In genomic region chr7:68065904-68066303, GRCm38 (mm10) we compare ENCODE assay signal across 19 mouse cellular contexts.
DNase-seq lines count a peak whose midpoint lies in the region; ATAC-seq and TF ChIP-seq lines count a peak whose summit lies in the region.
"Had no signal": no experiment of that assay in that cellular context is flagged by ENCODE, and none has a peak within 500 bp of the region (broad histone marks: within the 10 kb centered on the region; RNA-seq: fewer than 3 reads in every experiment).

No protein-coding gene starts in this region.

- TF ChIP-seq CTCF in lung, postnatal 0 days (IDR thresholded peaks at IDR 0.05) = no peak
- TF ChIP-seq CTCF in forebrain, postnatal 0 days (IDR thresholded peaks at IDR 0.05; ENCODE audit: low read depth) = no peak

- no peak overlapping the region for H3K9ac ChIP-seq in lung, postnatal 0 days (replicated peaks; ENCODE audit: low read depth)
- no peak overlapping the region for H3K9ac ChIP-seq in forebrain, postnatal 0 days
- H3K9ac ChIP-seq: forebrain, embryonic 12.5 days; hindbrain, embryonic 12.5 days; limb, embryonic 12.5 days; neural tube, embryonic 15.5 days had no signal

- no peaks in the 10 kb centered on the region for H3K36me3 ChIP-seq in lung, postnatal 0 days (ENCODE audit: insufficient read depth, low read length)
- H3K36me3 ChIP-seq in forebrain, postnatal 0 days (ENCODE audit: insufficient read depth) = no peaks in the 10 kb centered on the region
- H3K36me3 ChIP-seq: forebrain, embryonic 12.5 days; hindbrain, embryonic 12.5 days; limb, embryonic 12.5 days; neural tube, embryonic 15.5 days had no signal

- peaks cover 24% of the 10 kb centered on the region for H3K4me1 ChIP-seq in lung, postnatal 0 days (ENCODE audit: insufficient read depth, low read depth, low read length)
- peaks cover 11% of the 10 kb centered on the region for H3K4me1 ChIP-seq in forebrain, postnatal 0 days (ENCODE audit: insufficient read depth)

- no peak for ATAC-seq in lung, postnatal 0 days
- ATAC-seq in forebrain, postnatal 0 days = no peak
- ATAC-seq: intestine, postnatal 0 days; midbrain, embryonic 16.5 days had no signal

- no peaks in the 10 kb centered on the region for H3K9me3 ChIP-seq in lung, postnatal 0 days (ENCODE audit: low read length)
- H3K9me3 ChIP-seq in forebrain, postnatal 0 days (ENCODE audit: low read length) = no peaks in the 10 kb centered on the region
- H3K9me3 ChIP-seq: forebrain, embryonic 12.5 days; hindbrain, embryonic 12.5 days; limb, embryonic 12.5 days; neural tube, embryonic 15.5 days had no signal

- TF ChIP-seq EP300 in lung, postnatal 0 days (IDR thresholded peaks at IDR 0.05) = no peak

- intact Hi-C loops in heart, postnatal 36 days (cut with DNase I) = loop anchor here (5.0 kb wide), 1 partner anchor 279 kb away; no protein-coding TSS in a partner anchor

- H3K27ac ChIP-seq in lung, postnatal 0 days (ENCODE audit: low read length) = no peak overlapping the region
- H3K27ac ChIP-seq in forebrain, postnatal 0 days (ENCODE audit: low read depth, low read length) = no peak overlapping the region
- H3K27ac ChIP-seq: forebrain, embryonic 12.5 days; hindbrain, embryonic 12.5 days; limb, embryonic 12.5 days; macrophage; neural tube, embryonic 15.5 days had no signal

- 36% methylated on average over 6 of the region's 6 CpGs for WGBS in lung, postnatal 0 days
- 85% methylated on average over 6 of the region's 6 CpGs for WGBS in forebrain, postnatal 0 days

- H3K4me2 ChIP-seq in lung, postnatal 0 days (replicated peaks; ENCODE audit: low read depth, low read length) = no peak overlapping the region
- H3K4me2 ChIP-seq in forebrain, postnatal 0 days (ENCODE audit: low read depth) = no peak overlapping the region
- H3K4me2 ChIP-seq: forebrain, embryonic 12.5 days; hindbrain, embryonic 12.5 days; limb, embryonic 12.5 days; neural tube, embryonic 15.5 days had no signal

- H3K4me3 ChIP-seq in lung, postnatal 0 days (ENCODE audit: low read depth, low read length) = no peak overlapping the region
- H3K4me3 ChIP-seq in forebrain, postnatal 0 days (ENCODE audit: low read depth, low read length) = no peak overlapping the region
- H3K4me3 ChIP-seq: forebrain, embryonic 12.5 days; hindbrain, embryonic 12.5 days; limb, embryonic 12.5 days; neural tube, embryonic 15.5 days had no signal

- H3K27me3 ChIP-seq in lung, postnatal 0 days (replicated peaks; ENCODE audit: insufficient read depth, low read length) = no peaks in the 10 kb centered on the region
- no peaks in the 10 kb centered on the region for H3K27me3 ChIP-seq in forebrain, postnatal 0 days (ENCODE audit: insufficient read depth, low read length)
- H3K27me3 ChIP-seq: forebrain, embryonic 12.5 days; hindbrain, embryonic 12.5 days; limb, embryonic 12.5 days; neural tube, embryonic 15.5 days had no signal

- peak; percentile 35 to 84 for DNase-seq in adrenal gland, adult (ENCODE audit: inconsistent age in 2 of 2, low spot score in 1 of 2)
- no peak for DNase-seq in adrenal gland, postnatal 4 days (ENCODE audit: low spot score in 2 of 2)
- DNase-seq in kidney, adult 18-20 months = peak; percentile 63
- no peak for DNase-seq in kidney, postnatal 4 days
- DNase-seq in heart, postnatal 36 days = peak; percentile 25 to 31
- DNase-seq in lung, postnatal 0 days (ENCODE audit: low spot score) = peak; percentile 87
- no peak for DNase-seq in forebrain, postnatal 0 days
- no peak for DNase-seq in frontal cortex, postnatal 36 days (ENCODE audit: low spot score in 2 of 2)
- DNase-seq: gastrocnemius, postnatal 14 days; layer of hippocampus, postnatal 36 days; right cerebral cortex, adult 18-20 months; thymus, adult 2 months had no signal

Comparison
In these comparisons a context has a peak if more than half of its experiments do, and no peak if none do; other contexts are left out.
1. DNase-seq: peak in adrenal gland, adult (2 of 2), kidney, adult 18-20 months (single experiment), heart, postnatal 36 days (2 of 2) and lung, postnatal 0 days (single experiment); none in adrenal gland, postnatal 4 days (0 of 2), kidney, postnatal 4 days (0 of 2), forebrain, postnatal 0 days (single experiment) and frontal cortex, postnatal 36 days (0 of 2).